Mouse (Mus musculus) intestine, embryonic 16.5 days (tissue): ENCODE measurements around the gene Ddx55. TPM values are rescaled to one million over a fixed set of nuclear protein-coding genes. Genes with fewer than 3 reads are reported as not detected.

Experiments
- polyA plus RNA-seq: library from polyadenylated mRNA; unstranded; fragments of >200 nt; fragmentation: Nextera tagmentation; extraction: Ambion mirVana; gene quantifications from 2 replicates; pipeline ENCODE4 v1.2.1, GENCODE M21; 2015

The Ddx55 gene
- polyA plus RNA-seq, 1 experiment from 2014 or later = 14.5 TPM

Other genes with a start within 250 kb of the Ddx55 start
- 5.6 and 6.6 TPM in 2 replicates for gene Mphosph9, start 224.9 kb upstream of the Ddx55 start, polyA plus RNA-seq
- 13.6 and 14.9 TPM in 2 replicates for gene 2810006K23Rik, start 224.8 kb upstream of the Ddx55 start, polyA plus RNA-seq
- gene Cdk2ap1, start 189.8 kb upstream of the Ddx55 start, polyA plus RNA-seq = 17.8 and 21.1 TPM in 2 replicates
- 78.6 and 83.7 TPM in 2 replicates for gene Sbno1, start 126.9 kb upstream of the Ddx55 start, polyA plus RNA-seq
- 50.6 and 54.3 TPM in 2 replicates for gene Kmt5a, start 112.9 kb upstream of the Ddx55 start, polyA plus RNA-seq
- 55.1 and 55.4 TPM in 2 replicates for gene Rilpl2, start 74.5 kb upstream of the Ddx55 start, polyA plus RNA-seq
- gene Snrnp35, start 69.7 kb upstream of the Ddx55 start, polyA plus RNA-seq = 20.1 and 20.9 TPM in 2 replicates
- gene Rilpl1, start 21.5 kb upstream of the Ddx55 start, polyA plus RNA-seq = 8.6 and 8.8 TPM in 2 replicates
- gene Tmed2, start 12.2 kb upstream of the Ddx55 start, polyA plus RNA-seq = 635 and 649 TPM in 2 replicates
- 85.5 and 86.6 TPM in 2 replicates for gene Eif2b1, start 26.3 kb downstream of the Ddx55 start, polyA plus RNA-seq
- 51.2 and 52.2 TPM in 2 replicates for gene Gtf2h3, start 26.3 kb downstream of the Ddx55 start, polyA plus RNA-seq
- 61.5 and 67.9 TPM in 2 replicates for gene Atp6v0a2, start 75.7 kb downstream of the Ddx55 start, polyA plus RNA-seq
- 0.02 and 0.04 TPM in 2 replicates for gene Dnah10, start 172.2 kb downstream of the Ddx55 start, polyA plus RNA-seq